Mouse (Mus musculus) frontal cortex, postnatal 14 days (tissue): Measurements from ENCODE around the gene Ace3.
A peak's percentile ranks its signal among the peaks of the same experiment; 100 is the strongest.
"Not testable (repeated sequence)": the region's sequence is repeated elsewhere in the genome, so short reads cannot be mapped to it uniquely, and the experiment has no call there.

Experiments
- DNase-seq, 2 experiments: peaks; one replicate each; pipeline ENCODE4 v3.0.0; 2022; ENCODE audit warnings: low spot score in 2 of 2

Ace3 gene

DNA sequence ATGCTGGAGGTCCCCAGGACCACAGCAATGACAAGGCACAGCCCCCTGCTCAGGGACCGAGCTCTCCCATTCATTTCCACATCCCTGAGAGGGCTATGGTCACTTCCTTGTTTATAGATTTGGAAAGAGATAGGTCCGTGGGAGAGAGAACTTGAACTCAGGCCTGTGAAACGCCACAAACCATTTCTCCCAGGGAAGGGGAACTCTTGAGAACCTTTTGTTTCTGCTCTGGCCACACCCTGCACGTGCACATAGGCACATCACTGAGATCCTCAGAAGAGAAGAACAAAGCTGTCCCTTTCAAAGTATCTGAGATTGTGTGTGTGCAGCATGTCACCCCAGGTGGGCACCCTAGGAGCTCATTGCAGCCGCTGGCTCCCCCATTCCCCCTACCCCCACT is 15.8 kb upstream of the Ace3 start:
- DNase-seq, result no peak

DNA sequence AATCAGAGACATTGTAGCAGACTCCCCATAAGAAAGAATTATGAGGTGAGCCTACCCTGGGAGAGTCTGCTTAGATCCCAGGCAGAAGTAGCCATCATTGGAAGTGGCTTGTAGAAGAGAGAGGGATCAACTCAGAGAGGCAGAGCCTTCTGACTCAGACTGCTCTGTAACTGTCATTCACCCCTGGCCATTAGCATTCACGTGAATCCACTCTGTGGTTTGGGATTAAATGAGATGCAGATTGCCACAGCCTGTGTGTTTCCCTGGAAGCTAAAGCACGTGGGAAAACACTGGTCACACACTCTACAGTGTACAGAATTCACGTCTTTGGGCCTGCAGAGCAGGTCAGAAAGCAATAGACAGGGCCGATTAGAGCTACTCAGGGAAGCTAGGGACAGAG is 10.0 kb upstream of the Ace3 start:
- DNase-seq, result no peak

DNA sequence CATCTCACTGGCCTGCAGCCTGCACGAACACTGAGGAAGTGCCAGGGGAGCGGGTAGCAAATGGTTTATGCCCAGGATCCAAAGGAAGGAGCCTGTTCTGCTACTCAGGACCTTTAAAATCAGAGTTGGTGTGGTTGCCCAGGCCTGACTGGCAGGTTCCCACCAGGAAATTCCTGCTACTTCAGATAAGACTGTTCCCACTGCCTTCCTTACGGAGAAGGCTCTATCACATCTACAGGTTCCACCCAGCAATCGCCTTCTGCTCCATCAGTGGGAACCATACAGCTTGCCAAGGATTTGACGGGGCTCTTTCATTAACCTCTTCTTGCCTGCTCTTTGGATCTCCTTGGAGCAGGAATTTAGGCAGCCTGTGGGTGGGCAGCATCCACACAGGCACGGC is 7.0 kb upstream of the Ace3 start:
- no peak for DNase-seq

DNA sequence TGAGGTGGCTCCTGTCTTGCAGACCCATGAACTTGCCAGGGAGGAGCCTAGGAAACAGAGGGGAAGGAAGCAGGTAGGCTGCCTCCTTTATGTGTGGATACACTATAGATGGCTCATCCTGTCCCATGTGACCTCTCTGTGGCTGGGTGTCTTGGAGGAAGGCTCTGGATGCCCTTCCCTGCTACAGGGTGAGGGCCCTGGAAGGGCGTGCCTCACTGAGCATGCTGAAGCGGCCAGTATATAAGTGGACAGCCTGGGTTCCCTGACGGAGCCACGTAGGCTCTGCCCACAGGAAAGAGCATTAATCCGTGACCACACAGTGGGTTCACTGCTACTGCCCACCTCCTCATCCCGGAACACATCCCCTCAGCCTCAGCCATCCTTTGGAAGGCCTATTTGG is 5.0 kb upstream of the Ace3 start:
- no peak for DNase-seq

DNA sequence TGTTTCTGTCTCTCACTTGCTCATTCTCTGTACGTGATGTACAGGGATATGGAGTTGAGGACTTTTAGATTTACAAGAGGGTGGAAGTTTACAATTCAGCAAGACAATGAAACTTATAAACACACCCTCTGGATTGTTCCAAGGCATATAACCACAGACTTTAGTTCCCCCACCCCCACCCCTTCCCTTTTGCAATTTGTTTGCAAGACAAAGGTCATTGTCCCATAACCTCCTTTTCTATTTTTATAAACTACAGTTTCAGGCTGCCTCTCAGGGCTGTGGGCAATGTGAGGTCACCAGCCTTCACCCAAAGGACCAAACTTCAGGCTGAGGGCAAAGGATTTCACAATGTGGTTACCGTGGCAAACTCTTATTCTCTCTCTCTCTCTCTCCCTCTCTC is 4.2 kb upstream of the Ace3 start:
- DNase-seq, result no peak

DNA sequence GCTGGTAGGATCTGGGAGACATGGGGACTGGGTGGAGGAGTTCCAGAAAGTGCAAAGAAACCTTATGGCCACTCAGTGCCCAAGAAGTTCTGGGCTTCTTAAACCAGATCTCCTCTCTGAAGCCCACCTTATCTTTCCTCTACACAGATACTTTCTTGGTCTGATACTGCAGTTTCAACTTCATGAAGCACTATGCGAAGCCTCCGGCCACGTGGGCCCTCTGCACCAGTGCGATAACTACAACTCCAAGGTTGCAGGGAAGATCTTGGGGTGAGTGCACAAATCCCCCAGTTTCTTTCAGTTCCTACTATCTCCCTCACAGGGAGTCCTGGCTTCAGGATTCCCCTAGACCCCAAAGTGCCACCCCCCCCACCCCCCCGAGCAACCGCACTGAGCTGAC is 5.6 kb downstream of the Ace3 start:
- DNase-seq, result no peak

DNA sequence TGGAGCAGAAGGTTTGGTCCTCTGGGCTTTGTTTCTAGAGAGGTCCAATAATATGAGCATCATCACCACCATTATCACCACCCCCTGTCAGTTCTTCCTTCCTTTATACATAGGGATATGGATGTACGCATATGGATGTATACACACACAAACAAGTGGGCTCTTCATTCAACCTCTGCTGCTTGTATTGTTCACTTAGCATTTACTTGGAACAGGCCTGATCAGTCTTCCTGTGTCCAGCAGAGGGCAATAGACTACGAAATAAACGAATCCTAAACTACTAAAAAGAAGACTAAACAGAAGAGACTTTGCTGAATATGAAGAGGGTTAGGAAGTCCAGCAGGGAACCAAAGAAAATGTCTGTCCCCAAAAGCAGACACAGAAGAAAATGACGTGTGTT is 7.2 kb downstream of the Ace3 start:
- no peak for DNase-seq

DNA sequence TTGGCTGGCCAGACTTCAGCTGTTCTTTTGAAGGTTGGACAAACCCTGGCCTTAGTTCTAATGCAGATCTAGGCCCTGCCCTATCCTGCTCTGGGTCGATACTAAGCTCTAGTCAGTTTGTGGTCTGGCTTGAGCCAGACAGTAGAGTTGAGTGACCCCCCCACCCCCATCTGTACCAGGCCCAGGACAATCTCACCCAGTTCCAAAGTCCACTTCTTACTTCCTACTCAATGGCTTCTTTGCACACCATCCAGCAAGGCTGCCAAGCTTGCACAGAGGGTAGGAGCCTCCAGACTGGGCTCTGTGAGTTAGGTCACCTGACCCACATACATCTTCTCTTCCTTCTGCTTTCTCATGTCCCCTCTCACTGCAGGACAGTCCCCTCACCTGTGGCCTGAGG is 10.1 kb downstream of the Ace3 start:
- DNase-seq, result no peak

DNA sequence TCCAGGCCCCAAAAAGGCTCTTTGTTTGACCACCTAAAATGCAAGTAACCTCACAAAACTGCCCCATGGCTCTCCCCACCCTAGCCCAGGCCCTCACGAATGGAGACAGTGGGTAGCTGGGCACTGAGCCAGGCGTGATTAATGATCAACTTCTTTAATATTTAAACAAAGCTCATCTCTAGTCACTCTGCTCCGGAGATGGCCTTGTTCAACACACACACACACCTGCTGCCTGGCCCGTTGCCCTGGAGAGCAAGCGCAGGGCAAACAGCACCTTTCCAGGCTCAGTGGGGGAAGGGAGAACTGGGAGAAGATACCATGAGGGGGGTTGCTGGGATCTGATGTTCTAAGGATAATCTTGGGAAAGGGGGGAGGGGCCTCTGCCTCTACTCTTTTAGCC is 11.5 kb downstream of the Ace3 start:
- no peak for DNase-seq

DNA sequence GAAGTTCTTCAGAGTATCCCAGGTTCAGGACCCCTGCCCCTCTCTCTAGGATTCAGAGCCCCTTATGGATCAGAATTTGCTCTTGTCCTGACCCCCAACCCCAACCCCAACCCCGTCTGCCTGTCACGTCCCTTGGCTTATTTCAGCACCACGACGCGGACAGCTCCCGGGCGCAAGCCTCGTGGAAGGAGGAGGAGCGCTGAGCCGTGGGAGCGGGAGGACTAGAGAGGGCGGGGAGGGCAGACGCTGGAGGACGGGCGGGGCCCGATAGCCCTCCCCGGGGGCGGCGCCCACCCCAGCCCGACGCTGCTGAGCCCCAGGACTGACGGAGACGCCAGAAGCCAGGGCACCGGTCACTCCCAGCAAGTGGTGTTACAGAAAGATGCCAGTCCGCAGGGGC is 13.3 kb downstream of the Ace3 start, which contains the start of gene Kcnh6:
Gene Kcnh6 (plus strand): TSS at position 304 of the 400 bp plus-strand sequence.
- DNase-seq, result no peak

DNA sequence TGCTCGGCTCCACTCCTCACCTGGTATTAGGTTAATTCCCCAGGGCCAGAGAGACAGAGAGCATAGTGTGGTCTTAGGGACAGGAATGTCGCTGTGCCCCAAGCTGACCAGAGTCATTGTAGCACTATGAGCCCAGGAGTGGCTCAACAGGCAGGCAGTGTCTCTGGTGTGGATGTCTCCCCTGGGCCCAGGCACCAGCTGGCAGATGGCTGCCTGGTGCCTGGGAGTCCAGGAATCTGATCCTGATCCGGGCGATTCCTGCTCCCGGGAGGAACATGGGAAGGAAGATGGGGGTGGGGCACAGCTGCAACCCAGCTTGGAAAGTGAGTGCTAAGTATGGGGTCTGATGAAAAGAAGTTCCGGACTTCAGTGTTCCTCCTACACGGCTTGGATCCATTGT is 18.2 kb downstream of the Ace3 start:
- DNase-seq, result no peak

DNA sequence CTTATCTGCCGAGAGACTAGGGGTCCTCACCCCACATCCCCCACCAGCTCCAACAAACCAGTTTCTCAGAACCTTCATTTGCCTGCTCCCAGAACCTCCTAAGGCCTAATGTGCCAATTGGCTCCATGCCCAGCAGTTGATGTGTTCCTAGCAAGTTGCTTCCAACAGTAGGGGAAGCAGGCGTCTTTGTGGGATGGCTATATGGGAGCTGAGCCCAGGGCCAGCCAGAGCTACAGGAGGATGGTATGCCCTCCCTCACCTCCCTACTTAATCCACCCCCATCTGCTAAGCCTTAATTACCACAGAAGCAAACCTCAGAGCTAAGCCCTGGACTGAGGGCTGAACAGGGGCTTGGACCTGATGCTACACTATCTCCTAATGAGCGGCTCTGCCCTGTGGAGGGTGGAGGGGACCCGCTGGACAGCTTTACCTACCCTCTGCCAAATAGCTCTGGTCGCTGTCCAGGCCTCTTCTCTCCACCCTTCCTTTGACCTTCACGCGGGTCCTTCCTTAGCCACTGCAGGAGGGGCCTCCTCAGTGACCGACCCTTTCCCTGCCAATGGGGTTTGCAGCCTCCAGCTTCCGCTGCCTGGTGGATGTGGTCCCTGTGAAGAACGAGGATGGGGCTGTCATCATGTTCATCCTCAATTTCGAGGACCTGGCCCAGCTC is 19.2 kb downstream of the Ace3 start:
- DNase-seq, result no peak

DNA sequence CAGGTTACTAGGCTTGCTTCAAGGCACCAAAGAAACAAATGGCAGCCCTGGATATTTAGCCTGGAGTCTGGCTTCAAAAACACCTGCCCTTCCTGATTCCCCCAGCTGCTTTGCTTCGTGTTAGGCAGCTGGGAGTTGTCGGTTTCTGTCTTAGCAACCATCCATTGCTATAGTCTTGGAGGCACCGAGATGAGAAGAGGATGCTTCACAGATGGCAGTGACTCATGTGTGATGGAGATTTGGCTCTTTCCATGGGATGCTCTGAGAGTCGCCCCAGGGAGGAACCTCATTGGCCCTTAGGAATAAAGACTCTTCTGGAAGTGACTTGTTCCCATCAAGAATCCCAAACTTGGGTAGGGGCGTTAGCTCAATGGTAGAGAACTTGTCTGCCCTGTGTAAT is 22.0 kb downstream of the Ace3 start:
- DNase-seq, result no peak

DNA sequence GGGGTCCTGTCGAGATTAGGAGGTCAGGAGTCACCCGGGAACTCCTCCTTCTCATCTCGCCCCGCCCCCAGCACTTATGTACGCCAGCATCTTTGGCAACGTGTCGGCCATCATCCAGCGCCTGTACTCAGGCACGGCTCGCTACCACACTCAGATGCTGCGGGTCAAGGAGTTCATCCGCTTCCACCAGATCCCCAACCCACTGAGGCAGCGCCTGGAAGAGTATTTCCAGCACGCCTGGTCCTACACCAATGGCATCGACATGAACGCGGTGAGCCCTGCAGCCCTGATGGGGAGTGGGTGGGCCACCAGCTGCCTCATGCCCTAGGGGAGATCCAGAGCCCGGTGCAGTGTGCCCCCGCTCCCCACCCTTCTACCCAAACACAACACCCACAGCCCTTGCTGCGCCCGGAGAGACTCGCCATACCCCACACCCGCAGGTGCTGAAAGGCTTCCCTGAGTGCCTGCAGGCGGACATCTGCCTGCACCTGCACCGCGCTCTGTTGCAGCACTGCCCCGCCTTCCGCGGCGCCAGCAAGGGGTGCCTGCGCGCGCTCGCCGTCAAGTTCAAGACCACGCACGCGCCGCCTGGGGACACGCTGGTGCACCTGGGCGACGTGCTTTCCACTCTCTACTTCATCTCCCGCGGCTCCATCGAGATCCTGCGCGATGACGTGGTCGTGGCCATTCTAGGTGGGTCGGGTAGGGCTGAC is 25.7 kb downstream of the Ace3 start:
- DNase-seq, result peak in 1 of 2 experiments; percentile 37

DNA sequence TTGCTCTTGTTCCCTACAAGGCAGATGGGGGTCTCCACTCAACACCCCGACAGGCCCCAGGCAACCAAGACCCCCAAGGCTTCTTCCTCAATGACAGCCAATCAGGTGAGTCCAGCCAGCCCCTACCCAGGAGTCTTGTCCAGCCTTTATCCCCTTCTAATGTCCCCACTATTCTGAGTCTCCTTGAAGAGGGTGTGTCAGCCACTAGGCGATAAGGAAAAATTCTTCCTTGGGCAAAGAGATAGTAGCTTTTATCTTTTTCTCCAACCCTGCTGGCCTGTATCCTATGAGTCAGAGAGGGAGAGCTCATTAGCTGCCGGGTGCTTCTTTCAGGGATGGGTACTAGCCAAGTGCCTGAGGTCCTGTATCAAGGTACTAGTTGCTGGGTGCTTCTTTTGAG is 31.3 kb downstream of the Ace3 start:
- no peak for DNase-seq

DNA sequence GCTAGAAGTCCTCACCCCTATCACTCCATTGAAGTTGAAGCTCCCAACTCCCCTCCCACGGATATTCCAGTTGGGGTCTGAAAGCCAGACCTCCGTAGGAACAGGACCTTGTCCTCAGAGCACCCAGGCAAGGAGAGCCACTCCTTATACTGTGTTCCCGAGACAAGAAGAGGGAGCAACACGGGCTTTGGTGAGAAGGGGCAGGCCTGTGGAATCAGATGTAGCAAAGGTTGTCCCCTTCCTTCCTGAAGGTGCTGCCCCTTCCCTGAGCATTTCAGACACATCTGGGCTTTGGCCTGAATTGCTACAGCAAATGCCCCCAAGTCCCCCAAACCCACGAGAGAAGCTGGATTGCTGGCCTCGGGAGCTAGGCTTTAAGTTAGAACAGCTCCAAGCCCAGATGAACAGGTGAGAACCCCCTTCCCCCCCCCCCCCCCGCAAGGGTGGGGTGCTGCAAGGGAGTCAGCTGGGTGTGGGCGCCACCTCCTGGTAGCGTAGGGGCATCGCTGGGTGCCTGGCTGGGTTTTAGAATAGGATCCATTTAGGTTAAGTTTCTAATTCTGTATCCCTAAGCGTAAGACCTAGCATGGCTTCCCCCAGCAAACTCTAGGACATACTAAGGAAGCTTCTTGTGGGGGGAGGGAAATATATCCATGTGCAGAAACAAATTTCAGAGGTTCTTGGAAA is 32.1 kb downstream of the Ace3 start:
- peak in 1 of 2 experiments; percentile 52 for DNase-seq

DNA sequence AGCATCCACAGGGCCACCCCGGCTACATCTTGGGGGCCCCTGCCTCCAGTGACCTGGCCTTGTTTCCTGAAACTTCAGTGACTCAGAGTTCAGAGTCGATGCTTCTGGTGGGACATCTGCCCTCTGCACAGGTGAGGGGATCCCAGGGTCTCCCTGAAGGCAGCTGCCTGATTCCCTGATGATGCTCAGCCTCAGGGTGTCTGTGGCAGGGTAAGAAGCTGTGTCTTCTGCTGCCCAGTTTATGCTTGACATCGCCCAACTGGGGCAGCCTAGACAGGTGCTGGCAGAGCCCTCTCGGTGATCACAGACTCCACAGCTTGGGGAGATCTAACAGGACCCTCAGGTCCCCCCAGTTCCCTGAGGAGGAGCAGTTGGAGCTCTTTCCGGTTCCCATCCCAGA is 33.1 kb downstream of the Ace3 start:
- DNase-seq, result no peak

DNA sequence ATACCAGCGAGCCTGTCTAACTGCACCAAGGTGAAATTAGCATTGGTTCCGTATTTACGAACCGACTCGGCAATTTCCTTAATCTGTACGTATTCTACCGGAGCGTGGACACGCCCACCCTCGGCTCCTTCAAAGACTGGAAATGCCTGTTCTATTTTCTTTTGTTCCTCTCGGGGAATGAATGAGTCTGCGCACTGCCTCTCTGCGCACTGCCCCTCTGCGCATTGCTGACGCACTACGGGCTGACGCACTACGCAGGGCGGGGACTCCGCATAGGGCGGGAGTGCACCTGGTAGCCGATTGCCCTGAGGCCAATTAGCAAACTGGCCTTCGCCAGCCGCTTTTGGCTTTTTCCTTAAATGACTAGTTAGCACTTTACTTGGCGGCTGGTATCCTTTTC is 37.6 kb downstream of the Ace3 start:
- DNase-seq, result not testable (repeated sequence)

DNA sequence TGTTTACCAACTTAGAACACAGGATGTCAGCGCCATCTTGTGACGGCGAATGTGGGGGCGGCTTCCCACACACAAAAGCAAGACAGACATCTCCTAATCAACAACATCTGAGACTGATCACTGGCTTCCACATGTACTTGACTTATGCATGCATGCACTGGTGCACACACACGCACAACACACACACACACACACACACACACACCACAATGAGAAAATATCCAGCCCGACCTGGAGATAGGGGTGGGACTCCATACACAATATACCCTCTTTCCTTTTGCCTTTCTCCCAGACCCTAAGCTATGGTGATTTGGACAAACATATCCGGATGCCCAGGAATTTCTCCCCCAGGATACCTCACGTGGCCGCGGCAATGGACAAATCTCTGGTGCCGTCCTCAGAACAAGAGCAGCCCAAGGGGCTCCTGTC is 39.0 kb downstream of the Ace3 start:
- no peak for DNase-seq

DNA sequence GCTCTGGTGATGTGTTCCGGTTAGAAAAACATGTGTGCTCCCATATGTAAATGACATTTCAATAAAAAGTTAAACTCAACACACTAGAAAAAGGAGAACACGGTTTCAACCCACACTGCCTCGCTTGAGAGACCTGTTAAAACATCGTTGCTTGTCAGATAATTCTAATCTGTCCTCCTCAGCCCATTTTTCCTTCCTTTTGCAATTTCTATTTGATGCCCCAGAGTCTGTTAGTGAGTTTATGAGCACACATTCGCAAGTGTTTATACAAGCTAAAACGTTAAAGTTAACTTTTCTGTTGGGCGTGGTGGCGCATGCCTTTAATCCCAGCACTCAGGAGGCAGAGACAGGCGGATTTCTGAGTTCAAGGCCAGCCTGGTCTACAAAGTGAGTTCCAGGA is 40.5 kb downstream of the Ace3 start:
- no peak for DNase-seq

DNA sequence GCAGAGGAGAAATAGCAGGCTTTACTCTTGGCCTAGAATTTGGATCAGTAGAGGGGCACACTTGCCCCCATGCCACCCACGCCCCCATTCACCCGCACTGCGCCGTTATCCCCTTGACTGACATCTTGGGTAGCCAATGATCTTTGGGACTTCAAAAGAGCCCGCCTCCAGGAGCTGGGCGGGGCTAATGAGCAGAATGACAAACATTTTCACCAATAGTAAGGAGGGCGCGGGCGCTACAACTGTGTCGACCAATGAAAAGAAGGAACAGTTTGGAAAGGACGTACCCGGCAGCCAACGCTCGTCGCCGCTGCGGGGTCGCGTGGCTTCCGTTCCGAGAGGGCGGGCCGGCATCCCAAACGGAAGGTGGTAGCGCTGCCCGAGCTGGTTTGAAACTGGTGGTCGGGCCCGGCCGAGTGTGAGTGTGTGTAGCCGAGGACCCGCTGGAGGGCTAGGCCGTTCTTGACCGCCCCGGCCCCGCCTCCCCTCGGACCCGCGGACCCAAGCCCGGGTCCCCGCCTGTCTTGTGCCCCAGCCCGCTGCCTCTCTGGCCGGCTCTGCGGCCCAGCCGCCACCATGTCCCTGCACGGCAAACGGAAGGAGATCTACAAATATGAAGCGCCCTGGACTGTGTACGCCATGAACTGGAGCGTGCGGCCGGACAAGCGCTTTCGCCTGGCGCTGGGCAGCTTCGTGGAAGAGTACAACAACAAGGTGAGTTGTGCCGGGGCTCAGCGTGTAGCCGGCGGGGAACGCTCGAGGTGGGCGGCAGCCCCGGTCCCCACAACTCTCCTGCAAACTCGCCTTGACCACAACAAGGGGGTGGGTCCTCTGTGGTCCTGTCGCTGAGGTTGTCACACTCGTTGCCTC is 42.3 kb downstream of the Ace3 start, which contains the start of gene Dcaf7:
Gene Dcaf7 (plus strand): TSS at position 325 of the 870 bp plus-strand sequence.
- peak; percentile 98 to 100 for DNase-seq

DNA sequence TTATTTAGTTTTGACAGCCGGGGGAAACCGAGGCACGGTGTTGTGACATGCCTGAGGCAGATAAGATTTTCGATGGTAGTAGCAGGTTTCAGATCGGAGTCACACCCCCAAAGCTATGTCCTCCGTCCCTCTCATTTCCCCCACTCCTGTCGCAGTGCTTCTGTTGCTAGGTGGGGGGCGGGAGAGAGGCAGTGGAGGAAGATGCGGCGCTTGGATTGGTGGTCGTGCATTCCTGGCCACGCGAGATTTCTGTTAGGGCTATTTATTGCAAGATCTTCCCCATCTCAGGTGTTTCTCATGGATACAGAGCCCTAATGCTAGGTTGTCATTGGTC is 42.9 kb downstream of the Ace3 start:
- peak; percentile 73 to 87 for DNase-seq
